Mouse (Mus musculus) embryonic fibroblast, embryonic 13.5 days (primary cell): ENCODE measurements at regions not wholly inside any gene's neighbourhood (a gene's known extent, or its start where the extent isn't known, plus 50 kb on each side); places are given as distances from the start of the nearest gene placed in this dataset.

Source experiments
- CTCF ChIP-seq: IDR thresholded peaks from 2 replicates; pipeline ENCODE4 v1.5.1; 2011; ENCODE audit warnings: mild to moderate bottlenecking, control low read depth, low read length, moderate library complexity, borderline replicate concordance; ENCODE audit not compliant: insufficient read depth
- POLR2A ChIP-seq: IDR thresholded peaks from 2 replicates; pipeline ENCODE4 v1.6.1; 2011; ENCODE audit warnings: low read depth, mild to moderate bottlenecking, control low read depth, low read length, moderate library complexity

DNA sequence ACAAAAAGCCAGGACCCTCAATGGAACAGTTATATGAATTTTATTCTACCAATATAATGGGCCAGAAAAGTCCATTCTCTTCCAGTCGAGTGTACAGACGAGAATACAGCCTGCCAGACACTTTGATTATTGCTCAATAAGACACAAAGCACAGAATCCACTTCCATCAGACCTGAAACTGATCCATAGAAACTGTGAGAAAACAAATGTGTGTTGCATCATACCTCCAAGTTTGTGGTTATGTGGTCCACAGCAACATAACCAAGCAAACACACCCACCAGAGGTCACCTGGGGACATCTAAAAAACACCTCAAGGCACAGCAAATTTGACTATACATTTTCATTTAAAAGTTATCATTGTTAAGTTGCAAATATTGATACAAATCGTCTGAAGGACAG, 183.2 kb downstream of the 4933412E24Rik start:
- TF ChIP-seq POLR2A, result no peak
- no peak for TF ChIP-seq CTCF
